Mouse (Mus musculus): ENCODE results near the gene Ddx49.

Gene Ddx49

GRCm38 (mm10) chr8:70267674-70268073, 34.6 kb downstream of the Ddx49 start:
- no peak for DNase-seq (ENCODE audit: extremely low read depth, low read depth)

DNA sequence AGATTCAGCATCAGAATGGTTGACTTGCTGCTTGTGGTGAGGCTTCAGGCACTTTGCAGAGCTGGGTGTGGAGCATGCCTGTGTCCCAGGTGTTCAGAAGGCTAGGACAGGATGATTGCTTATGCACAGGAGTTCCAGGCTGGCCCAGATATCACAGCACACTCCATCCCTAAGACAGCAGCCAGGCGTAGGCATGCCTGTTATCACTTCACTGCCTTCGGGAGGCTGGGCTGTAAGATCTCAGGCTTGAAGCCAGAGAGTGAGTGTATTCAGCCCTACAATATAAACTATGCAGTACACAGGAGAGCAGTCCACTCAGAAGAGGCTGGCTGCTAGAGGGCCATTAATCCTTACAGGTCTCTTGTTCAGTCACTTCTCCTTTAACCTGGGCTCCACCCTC, 43.2 kb downstream of the Ddx49 start:
- no peak for DNase-seq (ENCODE audit: extremely low read depth, low read depth)

GRCm38 (mm10) chr8:70258600-70258999, 43.7 kb downstream of the Ddx49 start:
- no peak for DNase-seq (ENCODE audit: extremely low read depth, low read depth)

DNA sequence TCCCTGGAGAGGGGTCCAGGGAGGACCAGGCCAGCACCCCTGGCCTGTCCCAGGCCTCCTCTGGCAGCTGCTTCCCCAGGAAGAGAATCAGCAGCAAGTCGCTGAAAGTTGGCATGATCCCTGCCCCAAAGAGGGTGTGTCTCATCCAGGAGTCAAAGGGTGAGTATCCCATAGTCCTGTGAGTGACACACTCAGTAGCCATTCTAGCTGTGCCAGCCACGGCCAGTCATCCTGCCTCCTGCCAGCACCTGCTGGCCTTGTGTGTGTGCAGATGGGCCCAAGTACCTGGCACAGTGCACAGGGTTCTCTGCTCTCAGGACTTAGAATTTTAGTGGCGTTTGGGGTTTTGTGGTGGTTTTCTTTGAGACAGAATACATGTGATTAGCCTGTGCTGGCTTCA, 44.8 kb downstream of the Ddx49 start:
- no peak for DNase-seq (ENCODE audit: extremely low read depth, low read depth)

DNA sequence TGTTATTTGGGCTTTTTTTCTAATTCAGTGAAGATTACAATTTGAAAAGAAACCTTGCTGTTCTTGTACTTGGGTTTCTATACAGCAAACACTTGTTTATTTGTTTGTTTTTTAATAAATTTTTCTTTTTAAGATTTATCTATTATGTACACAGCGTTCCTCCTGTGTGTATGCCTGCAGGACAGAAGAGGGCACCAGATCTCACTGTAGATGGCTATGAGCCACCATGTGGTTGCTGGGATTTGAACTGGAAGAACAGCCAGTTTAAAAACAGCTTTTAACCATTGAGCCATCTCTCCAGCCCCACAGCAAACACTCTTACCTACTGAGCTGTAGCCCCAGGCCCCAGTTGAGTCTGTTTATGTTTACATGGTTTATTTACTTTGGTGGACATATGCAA, 47.7 kb downstream of the Ddx49 start:
- no peak for DNase-seq (ENCODE audit: extremely low read depth, low read depth)

DNA sequence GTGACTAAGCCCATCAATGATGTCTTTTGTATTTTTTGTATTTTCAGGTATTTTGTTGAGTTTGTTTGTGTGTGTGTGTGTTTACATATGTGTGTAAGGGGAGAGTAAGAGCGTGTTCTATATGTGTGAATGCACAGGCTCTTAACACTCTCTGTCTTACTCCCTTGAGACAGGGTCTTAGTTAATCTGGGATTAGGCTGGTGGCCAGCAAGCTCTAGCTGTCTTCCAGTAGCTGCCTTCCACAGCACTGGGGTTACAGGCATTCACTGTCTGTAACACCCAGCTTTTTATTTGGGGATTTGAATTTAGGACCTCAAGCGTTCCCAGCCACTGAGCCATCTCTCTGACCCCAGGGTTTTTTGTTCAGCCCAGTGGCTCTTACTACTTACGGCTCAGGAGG, 54.4 kb downstream of the Ddx49 start:
- DNase-seq (ENCODE audit: extremely low read depth, low read depth), result no peak

- no peak for DNase-seq (ENCODE audit: extremely low read depth, low read depth)
Observed at GRCm38 (mm10) chr8:70246622-70247021, 55.7 kb downstream of the Ddx49 start.

All from MEL-GATA-1-ER (cell line).